Mouse (Mus musculus) right cerebral cortex, postnatal 10 days (tissue): ENCODE data around the gene Fam83g.

Experiments
- DNase-seq, 2 experiments: peaks; one replicate each; pipeline ENCODE4 v3.0.0; 2021; ENCODE audit warnings: low spot score in 2 of 2

Gene Fam83g

GRCm38 (mm10) chr11:61715130-61715529 is 31.2 kb downstream of the Fam83g start:
- peak in 1 of 2 experiments; percentile 44 for DNase-seq

DNA sequence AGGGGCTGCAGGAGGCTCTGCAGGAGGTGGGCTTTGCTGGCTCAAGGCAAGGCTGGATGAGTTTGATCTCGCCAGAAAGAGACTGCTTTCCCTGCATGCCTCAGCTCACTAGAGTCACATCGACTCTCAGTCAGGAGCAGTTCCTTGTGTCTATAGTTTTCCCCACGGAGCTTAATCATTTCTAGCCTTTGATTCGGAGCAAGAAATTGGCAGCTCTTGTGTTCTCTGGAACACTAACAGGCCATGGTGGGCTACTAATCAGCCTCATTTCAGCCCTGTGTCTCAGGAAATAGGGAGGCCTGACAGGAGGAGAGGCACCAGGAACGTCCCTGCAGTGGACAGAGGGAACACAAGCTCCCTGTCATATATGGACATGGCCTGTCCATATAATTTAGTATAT is 34.1 kb downstream of the Fam83g start:
- DNase-seq, result no peak

DNA sequence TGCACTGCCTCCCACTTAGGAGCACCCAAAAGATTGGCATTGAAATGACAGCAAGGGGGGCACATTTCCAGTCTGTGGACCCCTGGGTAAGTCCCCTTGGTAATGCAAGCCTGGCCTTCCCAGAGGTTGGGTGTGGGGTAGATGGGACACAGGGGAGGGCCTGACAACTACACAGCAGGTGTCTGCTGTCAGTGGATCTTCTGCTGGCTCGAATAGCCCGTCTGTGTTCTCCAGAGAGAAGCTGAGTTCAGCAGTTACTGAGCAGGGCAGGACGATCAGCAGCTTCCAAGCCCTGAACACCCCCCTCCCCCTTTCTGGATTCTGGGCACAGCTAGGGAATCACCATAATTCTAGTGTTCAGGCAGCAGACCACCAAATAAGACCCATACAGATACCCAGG is 35.5 kb downstream of the Fam83g start:
- DNase-seq, result no peak

DNA sequence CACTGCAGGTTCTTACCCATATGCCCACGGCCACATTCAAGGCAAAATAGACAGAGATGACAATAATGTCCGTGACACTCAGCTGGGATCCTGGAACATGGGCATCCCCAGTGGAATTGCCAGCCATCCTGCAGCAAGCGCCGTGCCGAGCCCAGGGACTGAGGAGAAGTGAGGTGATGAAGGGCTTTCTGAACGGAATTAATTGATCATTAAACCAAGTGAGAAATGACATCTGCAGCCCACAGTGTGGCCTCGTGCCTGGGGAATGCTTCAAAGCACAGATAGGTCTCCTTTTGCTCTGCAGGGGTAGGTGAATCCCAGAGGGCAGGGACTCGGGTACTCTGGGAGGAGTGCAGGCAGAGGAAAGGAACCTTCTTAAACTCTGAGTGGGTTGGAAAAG is 35.9 kb downstream of the Fam83g start:
- DNase-seq, result no peak

GRCm38 (mm10) chr11:61720636-61721035 is 36.7 kb downstream of the Fam83g start, which contains the start of gene Slc5a10:
Gene Slc5a10, minus strand, starts transcription at chr11:61720826.
- DNase-seq, result no peak

DNA sequence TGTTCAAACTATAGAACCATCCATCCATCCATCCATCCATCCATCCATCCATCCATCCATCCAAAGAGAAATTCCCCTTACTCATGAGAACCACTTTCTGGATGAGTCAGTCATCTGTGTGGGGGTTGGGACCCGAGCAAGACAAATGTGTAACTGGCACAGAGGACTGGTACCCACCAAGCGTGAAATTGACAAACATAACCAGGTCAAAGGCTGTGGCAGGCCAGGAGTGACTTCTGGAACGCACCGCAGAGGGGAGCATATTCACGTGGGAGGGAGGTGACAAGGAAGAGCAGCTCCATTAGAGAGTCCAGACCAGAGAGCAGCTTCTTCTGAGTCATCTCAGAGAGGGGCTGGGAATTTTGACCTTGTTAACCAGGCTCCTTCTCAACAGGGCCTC is 38.2 kb downstream of the Fam83g start:
- DNase-seq, result no peak

DNA sequence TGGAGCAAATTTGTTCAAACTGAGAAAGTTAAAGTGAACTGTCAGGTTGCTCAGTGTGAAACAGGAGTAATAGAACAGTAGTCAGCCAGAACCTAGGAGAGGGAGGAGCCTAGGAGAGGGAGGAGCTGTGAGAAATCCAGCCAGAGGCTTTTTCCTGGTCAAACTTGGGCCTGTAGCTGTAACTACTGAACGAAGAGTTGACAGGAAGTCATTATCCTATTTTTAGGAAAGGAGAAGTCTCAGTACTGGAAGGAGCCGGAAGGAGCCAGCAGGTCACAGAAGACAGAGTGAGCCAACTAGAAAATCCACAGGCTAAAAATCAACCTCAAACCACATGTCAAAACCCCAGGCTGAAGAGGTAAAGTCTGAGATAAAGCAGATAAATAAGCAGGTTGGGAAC is 44.1 kb downstream of the Fam83g start:
- no peak for DNase-seq

DNA sequence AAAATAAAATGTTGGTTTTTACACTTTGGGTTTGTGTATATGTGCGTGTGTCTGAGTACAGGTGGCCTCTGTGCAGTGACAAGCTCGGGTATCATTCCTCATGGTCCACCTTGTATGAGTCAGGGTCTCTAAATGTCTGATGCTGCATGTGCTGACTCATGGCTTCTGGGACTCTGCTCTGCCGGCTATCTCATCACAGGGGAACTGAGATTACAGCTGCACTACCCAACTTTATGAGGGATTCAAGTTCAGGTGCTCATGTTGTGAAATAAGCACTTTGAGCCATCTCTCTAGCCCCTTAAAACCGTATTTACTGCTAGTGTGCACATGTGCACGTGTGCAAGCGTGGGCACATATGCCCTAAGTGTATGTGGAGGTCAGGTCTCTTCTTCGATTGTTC is 48.8 kb downstream of the Fam83g start:
- DNase-seq, result no peak

DNA sequence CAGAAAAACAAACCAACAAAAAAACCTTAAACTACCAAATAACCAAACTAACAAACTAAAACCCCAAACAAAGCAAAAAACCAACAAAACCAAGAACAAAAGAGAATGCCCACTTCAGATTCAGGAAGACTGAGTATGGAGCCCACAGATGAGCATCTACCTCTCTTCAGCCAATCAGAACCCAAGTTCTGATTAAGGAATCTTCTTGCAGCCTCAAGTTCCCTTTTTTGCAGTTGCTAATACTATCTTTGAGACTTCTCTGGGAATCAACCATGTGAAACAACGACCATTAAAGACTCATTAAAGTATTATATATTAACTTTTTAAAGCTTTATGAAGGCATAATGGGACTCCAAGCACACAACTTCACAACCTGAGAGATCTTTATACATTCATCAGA is 53.4 kb downstream of the Fam83g start:
- no peak for DNase-seq

DNA sequence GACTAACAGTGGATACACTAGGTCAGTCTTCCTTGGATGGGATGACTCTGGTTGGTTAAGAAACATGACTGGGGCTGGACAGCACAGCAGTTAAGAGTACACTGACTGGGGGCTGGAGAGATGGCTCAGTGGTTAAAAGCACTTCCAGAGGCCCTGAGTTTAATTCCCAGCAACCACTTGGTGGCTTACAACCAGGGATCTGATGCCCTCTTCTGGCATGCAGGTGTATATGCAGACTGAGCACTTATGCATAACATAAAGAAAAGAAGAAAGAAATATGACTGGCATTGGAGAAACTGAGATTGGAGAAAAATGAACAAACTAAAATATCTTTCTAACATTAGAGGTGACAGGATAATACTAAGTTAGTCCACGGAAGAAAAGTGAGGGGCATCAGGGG is 56.6 kb downstream of the Fam83g start:
- no peak for DNase-seq

DNA sequence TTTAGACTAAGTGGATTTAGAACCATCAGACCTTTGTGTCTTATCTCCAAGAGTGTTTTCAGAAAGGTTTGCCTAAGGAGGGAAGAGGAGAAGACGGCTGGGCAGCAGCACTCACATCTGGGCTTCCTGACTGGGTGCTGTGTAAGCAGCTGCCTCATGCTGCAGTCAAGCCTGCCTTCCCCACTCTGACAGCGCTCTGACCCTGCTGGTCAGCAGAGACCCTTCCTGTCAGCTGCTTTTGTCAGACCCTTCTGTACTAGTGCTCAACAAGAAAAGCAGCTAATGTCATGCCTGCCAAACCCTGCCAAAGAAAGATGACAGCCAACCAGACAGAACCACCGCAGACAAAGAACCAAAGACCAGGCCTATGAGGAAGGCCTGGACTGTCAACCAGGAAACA is 59.9 kb downstream of the Fam83g start:
- peak in 1 of 2 experiments; percentile 57 for DNase-seq

DNA sequence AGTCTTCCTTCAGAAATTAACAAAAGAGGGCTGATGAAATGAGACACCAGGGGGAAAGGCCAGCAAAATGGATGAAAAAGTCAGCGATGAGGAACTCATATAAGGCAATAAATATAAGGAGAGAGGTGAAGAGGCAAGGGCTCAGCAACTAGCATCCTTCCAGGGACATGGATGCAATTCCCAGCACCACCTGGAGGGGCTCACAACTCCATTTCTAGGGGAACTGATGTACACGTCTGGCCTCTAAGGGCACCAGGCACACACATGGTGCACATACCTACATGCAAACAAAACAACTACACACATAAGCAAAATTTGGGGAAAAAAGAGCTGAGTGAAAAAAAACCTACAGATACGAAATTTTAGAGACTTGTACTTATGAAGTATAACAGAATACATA is 60.6 kb downstream of the Fam83g start:
- DNase-seq, result no peak

GRCm38 (mm10) chr11:61745781-61746180 is 61.9 kb downstream of the Fam83g start:
- no peak for DNase-seq

DNA sequence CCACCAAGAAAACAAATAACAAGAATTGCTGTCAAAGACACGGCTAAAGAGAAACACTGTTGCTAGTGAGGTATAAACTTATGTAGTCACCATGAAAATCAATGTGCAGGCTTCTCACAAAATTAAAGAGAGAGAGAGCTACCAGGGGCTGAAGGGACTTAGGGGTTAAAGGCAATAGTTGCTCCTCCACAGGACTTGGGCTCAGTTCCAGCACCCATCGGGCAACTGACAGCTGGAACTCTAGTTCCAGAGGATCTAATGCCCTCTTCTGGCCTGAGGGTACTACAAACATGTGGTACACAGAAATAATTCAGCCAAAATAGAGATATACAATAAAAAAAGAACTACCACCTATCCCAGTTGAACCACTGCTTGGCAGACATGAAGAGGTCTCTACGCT is 63.3 kb downstream of the Fam83g start:
- no peak for DNase-seq

GRCm38 (mm10) chr11:61751612-61752011 is 67.7 kb downstream of the Fam83g start:
- DNase-seq, result no peak

- DNase-seq, result no peak
Measured at GRCm38 (mm10) chr11:61757151-61757550, 73.3 kb downstream of the Fam83g start.
